Mouse (Mus musculus): ENCODE measurements around the gene Hsp90ab1. TPM values are rescaled to one million over a fixed set of nuclear protein-coding genes. Genes with fewer than 3 reads are reported as not detected.

Hsp90ab1 gene
- polyA plus RNA-seq, 1 experiment from 2014 or later, result 1,763 TPM

DNA sequence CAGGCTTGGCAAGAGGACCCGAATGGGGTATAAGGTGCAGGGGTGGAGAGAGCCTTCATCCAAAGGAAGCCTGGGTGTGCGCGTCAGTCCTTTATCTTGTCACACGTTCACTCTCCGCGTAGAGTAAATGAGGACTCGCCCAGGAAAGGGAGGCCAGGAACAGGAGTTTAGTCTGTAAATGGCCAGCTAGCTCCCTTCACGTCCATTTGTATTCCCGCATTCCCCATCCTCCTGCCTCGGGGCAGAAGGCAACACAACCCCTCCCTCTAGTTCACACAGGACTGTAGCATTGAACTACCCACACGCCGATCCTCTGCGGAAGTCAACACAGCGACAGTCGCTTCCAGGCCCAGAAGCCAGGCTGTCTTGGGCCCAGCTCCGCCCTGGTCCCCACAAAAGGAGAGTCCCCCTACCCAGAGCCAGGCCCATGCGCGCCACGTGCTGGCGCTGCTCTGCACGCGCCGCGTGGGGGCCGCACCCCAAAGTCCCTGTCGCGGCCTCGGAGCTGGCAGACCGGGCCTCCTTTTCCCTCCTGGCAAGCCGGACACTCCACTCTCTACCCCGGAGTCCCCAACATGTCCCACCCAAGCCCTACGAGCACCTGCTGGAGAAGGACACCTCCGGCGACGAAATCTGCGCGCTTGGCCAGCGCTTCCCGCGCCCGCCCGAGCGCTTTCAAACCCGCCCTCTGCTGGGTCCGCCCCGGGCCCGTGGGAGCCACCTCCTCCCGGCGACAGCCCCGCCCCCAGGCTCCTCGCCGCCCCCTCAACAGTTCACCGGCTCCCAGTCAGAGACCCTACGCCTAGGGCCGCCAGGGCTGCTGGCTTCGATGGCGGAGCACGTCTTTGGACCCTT, 22.0 kb upstream of the Hsp90ab1 start:
- ATAC-seq, result peak; percentile 82
- peak overlapping the region; percentile 91 for H3K4me2 ChIP-seq
- H3K9ac ChIP-seq, result peak overlapping the region; percentile 78
- peaks cover under 1% of the 10 kb centered on the region; the same call in 1 of the 2 replicates for H3K36me3 ChIP-seq (ENCODE audit: poor library complexity, severe bottlenecking)
- H3K4me3 ChIP-seq, result peak overlapping the region; percentile 55
- peaks cover 19% of the 10 kb centered on the region for H3K27me3 ChIP-seq
- no peak overlapping the region for H3K27ac ChIP-seq
- WGBS, result 1% methylated on average over 56 of the region's 58 CpGs
- peaks cover 64% of the 10 kb centered on the region for H3K4me1 ChIP-seq
- H3K9me3 ChIP-seq (replicated peaks), result no peaks in the 10 kb centered on the region

DNA sequence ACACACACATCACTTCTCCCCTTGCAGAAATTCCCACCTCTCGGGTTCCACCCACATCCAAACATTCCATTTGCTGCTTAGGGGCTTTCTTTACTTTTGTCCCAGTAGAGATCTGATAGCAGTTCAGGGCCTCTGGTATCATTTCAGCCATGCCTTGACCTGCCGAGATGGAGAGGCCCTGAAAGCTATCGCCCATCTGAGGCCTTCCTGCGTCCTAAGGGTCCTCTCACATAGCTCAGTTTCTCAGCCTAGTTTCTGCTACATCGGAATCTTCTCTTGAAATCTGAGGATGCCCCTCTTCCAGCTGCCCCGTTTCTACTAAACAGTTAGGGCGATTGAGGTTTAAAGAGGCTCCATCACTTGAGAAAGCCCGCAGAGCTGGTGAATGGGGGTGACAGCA, 21.1 kb upstream of the Hsp90ab1 start:
- peaks cover 56% of the 10 kb centered on the region for H3K4me1 ChIP-seq
- peaks cover 10% of the 10 kb centered on the region for H3K36me3 ChIP-seq (ENCODE audit: poor library complexity, severe bottlenecking)
- WGBS, result 41% methylated on average over 8 of the region's 8 CpGs
- H3K4me3 ChIP-seq, result peak overlapping the region; percentile 55
- ATAC-seq, result no peak
- H3K4me2 ChIP-seq, result peak overlapping the region; percentile 91
- H3K9ac ChIP-seq, result 0 out of 2 replicates have a peak overlapping the region, but pooled peaks have one; percentile 21
- H3K27me3 ChIP-seq, result peaks cover 11% of the 10 kb centered on the region
- no peaks in the 10 kb centered on the region for H3K9me3 ChIP-seq (replicated peaks)
- no peak overlapping the region for H3K27ac ChIP-seq

- Histone ChIP-seq H3K27me3 (peaks cover 11% of the 10 kb centered on the region), H3K4me3 (peak overlapping the region; percentile 55; the same call in 1 of the 2 replicates), H3K9ac (peak overlapping the region; percentile 22; the same call in 1 of the 2 replicates), H3K4me2 (peak overlapping the region; percentile 91), H3K27ac (no peak overlapping the region), H3K9me3 (replicated peaks) (no peaks in the 10 kb centered on the region), H3K36me3 (ENCODE audit: poor library complexity, severe bottlenecking) (peaks cover 10% of the 10 kb centered on the region), H3K4me1 (peaks cover 54% of the 10 kb centered on the region)
- ATAC-seq, result no peak
- WGBS, result 16% methylated on average over 8 of the region's 8 CpGs
These were observed 20.4 kb upstream of the Hsp90ab1 start for GRCm38 (mm10) chr17:45593479-45593878.

DNA sequence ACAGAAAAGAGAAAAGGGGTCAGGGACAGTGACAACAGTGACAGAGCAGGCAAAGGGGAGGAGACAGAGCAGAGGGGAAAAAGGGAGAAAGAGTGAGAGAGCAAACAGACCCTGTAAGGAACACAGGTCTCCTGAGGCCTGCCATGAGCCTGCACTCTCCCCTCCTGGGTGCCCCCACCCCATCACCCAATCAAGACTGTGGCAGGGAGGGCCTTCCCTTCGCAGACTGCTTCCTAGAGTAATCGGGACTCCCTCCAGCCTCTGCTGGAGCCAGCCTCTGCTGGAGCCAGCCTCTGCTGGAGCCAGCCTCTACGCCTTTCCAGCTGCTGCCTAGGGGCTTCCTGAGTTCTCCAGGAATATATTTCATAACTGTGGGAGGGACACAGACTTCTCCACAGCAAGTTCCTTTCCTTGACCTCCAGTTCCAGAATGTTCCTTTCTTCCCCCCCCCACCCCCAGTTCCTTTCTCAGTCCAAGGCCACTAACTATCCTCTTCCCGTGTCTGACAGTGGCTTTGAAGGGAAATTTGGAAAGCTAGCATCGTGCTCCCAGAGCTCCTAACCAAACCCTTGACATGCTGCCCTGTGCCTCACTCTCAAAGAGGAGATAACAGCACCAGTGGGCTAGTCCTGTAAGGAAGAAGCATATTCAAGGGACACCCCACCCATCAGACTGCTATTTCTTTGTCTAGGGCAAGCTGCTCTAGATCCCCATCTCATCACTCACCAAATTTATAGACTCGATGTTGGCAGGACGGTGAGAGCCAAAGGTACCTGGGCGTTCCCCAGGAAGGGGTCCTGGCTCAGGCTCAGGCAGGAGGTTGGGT, 19.7 kb upstream of the Hsp90ab1 start:
- peaks cover 11% of the 10 kb centered on the region for H3K27me3 ChIP-seq
- H3K36me3 ChIP-seq (ENCODE audit: poor library complexity, severe bottlenecking), result peaks cover 10% of the 10 kb centered on the region
- 53% methylated on average over 8 of the region's 8 CpGs for WGBS
- peak overlapping the region; percentile 22 for H3K4me2 ChIP-seq
- no peaks in the 10 kb centered on the region for H3K9me3 ChIP-seq (replicated peaks)
- H3K4me3 ChIP-seq, result no peak overlapping the region
- peak overlapping the region; percentile 40 for H3K9ac ChIP-seq
- ATAC-seq, result no peak
- peaks cover 54% of the 10 kb centered on the region for H3K4me1 ChIP-seq
- no peak overlapping the region for H3K27ac ChIP-seq

DNA sequence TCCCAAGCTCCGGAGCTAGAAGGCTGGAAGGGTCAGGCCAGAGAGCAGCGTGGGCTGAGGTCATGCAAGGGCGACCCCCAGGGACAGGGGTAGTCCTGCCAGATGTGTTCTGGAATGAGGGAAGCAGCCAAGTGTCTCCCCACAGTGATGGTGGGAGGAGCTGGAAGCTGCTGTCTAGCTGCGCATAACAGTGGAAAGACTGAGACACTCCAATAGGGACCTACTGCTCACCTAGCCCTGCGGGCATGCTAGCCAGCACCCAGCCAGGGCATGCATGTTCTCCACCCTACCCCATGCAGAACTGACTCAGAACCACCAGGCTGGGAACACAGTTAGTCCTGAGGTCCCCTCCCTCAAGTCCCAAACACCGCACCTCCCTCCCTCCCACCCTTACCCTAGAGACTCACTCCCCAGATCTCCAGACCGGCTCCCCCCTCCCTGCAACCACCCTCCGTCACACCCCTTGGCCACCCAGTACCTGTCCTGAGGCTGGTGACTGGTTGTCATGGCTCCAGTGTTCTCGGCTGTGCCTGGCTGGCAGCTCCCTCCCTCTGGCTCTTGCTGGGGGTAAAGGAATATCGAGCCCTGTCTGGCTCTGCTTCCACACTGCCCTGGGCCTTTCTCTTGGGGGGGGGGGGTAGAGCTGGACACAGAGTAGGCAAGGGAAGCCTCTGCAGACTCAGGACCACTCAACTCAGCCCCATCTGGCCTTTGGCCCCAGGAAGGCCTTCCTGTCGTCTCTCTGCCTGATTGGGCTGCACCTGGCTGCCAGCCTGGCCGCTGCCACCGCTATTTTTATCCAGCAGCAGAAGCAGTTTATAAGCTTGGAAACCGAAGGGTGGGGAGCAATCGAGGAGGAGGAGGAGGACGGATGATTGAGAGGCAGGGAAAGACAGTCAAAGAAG, 18.9 kb upstream of the Hsp90ab1 start:
- peak overlapping the region; percentile 40 for H3K9ac ChIP-seq
- WGBS, result 65% methylated on average over 16 of the region's 16 CpGs
- peaks cover 17% of the 10 kb centered on the region for H3K36me3 ChIP-seq (ENCODE audit: poor library complexity, severe bottlenecking)
- H3K4me1 ChIP-seq, result peaks cover 50% of the 10 kb centered on the region
- peaks cover 8% of the 10 kb centered on the region for H3K27me3 ChIP-seq
- H3K27ac ChIP-seq, result no peak overlapping the region
- H3K4me2 ChIP-seq, result peak overlapping the region; percentile 22; the same call in 1 of the 2 replicates
- no peak for ATAC-seq
- H3K9me3 ChIP-seq (replicated peaks), result no peaks in the 10 kb centered on the region
- H3K4me3 ChIP-seq, result no peak overlapping the region

DNA sequence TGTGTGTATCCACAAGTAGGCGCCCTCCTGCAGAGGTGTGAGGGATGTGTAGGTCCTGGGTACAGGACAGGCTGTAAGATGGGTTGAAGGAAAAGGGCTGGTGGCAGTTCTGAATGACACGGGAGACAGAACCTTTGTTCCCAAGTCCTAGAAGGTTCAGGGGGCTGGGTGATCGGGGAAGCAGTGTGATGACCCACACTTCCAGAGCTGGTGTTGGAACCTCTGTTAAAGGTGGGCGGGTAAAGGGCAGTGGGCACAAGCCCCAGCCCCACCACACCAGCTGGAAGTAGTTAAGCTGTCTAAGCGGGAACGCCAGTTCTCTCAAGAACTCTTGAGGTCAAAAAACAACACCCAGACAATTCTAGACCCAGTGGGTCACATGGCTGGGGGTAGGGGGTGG, 17.3 kb upstream of the Hsp90ab1 start:
- no peak for ATAC-seq
- peaks cover 25% of the 10 kb centered on the region for H3K36me3 ChIP-seq (ENCODE audit: poor library complexity, severe bottlenecking)
- 88% methylated on average over 6 of the region's 6 CpGs for WGBS

DNA sequence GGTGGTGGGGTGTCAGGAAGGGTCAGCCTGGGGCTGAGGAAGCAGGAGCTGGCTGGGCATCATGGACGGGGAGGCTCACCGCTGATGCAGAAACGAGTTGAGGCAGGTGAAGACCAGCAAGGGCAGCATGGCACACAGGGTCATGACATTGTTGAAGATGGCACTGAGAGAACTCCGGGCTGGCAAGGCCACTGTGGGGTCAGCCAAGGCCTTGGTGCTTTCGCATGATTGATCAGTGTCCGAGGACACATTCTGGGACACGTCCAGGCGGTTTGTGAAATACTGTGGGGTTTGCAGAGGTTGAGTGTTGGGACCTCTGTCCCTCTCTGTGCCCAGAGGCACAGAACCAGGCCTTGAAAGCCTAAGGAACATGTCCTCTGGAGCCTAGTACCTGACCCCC, 16.8 kb upstream of the Hsp90ab1 start:
- H3K9ac ChIP-seq, result no peak overlapping the region
- H3K4me2 ChIP-seq, result no peak overlapping the region
- H3K36me3 ChIP-seq (ENCODE audit: poor library complexity, severe bottlenecking), result peaks cover 25% of the 10 kb centered on the region
- 92% methylated on average over 8 of the region's 8 CpGs for WGBS
- no peak overlapping the region for H3K4me3 ChIP-seq
- no peak overlapping the region for H3K27ac ChIP-seq
- no peak for ATAC-seq
- H3K9me3 ChIP-seq (replicated peaks), result no peaks in the 10 kb centered on the region
- peaks cover 5% of the 10 kb centered on the region for H3K27me3 ChIP-seq
- H3K4me1 ChIP-seq, result peaks cover 31% of the 10 kb centered on the region

More for the DNA sequence above, 17.3 kb upstream of the Hsp90ab1 start:
- Histone ChIP-seq H3K9ac (no peak overlapping the region), H3K4me1 (peaks cover 35% of the 10 kb centered on the region), H3K4me2 (no peak overlapping the region), H3K27ac (no peak overlapping the region), H3K27me3 (peaks cover 5% of the 10 kb centered on the region), H3K9me3 (replicated peaks) (no peaks in the 10 kb centered on the region), H3K4me3 (no peak overlapping the region)

DNA sequence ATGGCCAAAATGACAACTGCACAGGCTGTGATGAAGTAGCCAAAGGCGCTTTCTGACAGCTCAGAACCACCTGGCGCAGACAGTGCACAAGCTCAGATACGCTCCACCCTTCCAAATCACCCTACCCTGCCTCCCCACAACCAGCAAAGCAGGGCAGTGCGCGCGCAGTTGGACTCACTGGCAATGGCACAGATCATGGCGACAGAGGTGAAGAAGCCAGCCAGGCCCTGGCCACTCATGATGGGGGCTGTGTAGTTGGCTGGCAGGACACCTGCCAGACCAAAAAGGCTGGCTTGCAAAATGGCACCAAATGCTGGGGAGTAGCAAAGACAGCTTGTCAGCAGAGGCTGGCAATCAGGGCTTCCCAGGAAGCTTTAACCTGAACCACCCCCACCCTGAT, 16.2 kb upstream of the Hsp90ab1 start:
- H3K4me1 ChIP-seq, result peaks cover 31% of the 10 kb centered on the region
- 97% methylated on average over 7 of the region's 7 CpGs for WGBS
- no peak overlapping the region for H3K27ac ChIP-seq
- no peak overlapping the region for H3K4me3 ChIP-seq
- ATAC-seq, result no peak
- H3K4me2 ChIP-seq, result no peak overlapping the region
- peaks cover 25% of the 10 kb centered on the region for H3K36me3 ChIP-seq (ENCODE audit: poor library complexity, severe bottlenecking)
- peaks cover 4% of the 10 kb centered on the region for H3K27me3 ChIP-seq
- no peaks in the 10 kb centered on the region for H3K9me3 ChIP-seq (replicated peaks)
- H3K9ac ChIP-seq, result no peak overlapping the region

DNA sequence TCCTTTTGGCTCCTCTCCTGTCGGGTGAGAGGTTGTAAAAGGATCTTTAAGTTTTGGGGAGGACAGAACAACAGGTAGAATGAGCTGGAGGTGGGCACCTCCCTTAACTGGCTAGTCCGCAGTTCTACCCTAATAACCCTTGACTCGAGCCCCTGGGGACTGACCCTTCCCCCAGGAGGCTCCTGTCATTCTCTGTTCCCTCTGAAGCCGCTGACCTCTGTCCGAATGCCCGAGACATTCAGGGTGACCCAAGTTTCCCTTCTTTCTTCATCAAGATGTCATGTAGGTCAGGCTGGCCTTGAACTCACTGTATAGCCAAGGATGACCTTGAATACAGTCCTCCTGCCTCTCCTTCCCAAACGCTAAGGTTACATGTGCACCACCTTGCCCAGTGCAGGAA, 15.3 kb upstream of the Hsp90ab1 start:
- 96% methylated on average over 7 of the region's 7 CpGs for WGBS
- Histone ChIP-seq H3K9me3 (replicated peaks) (no peaks in the 10 kb centered on the region), H3K4me3 (no peak overlapping the region), H3K4me1 (peaks cover 24% of the 10 kb centered on the region), H3K36me3 (ENCODE audit: poor library complexity, severe bottlenecking) (peaks cover 25% of the 10 kb centered on the region), H3K27me3 (no peaks in the 10 kb centered on the region), H3K27ac (no peak overlapping the region), H3K4me2 (no peak overlapping the region), H3K9ac (no peak overlapping the region)
- no peak for ATAC-seq

DNA sequence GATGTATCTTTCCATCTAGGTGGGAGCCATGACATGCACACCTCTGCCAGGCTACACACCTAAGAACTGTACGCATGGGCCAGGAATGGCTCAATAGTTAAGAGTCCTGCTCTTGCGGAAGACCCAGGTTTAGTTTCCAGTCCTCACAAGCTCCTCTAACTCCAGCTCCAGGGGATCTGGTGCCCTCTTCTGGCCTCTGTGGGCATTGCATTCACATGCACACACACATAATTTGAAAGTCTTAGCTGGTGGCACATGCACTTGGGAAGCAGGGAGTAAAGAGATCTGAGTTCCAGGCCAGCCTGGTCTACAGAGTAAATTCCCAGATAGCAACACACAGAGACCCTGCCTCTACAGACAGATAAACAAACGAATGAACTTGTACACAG, 13.4 kb upstream of the Hsp90ab1 start:
- Histone ChIP-seq H3K4me1 (peaks cover 14% of the 10 kb centered on the region), H3K36me3 (ENCODE audit: poor library complexity, severe bottlenecking) (peaks cover 25% of the 10 kb centered on the region), H3K4me3 (no peak overlapping the region), H3K27ac (no peak overlapping the region), H3K9me3 (replicated peaks) (no peaks in the 10 kb centered on the region), H3K9ac (no peak overlapping the region), H3K27me3 (no peaks in the 10 kb centered on the region), H3K4me2 (no peak overlapping the region)
- 95% methylated on average over 3 of the region's 3 CpGs for WGBS
- no peak for ATAC-seq

DNA sequence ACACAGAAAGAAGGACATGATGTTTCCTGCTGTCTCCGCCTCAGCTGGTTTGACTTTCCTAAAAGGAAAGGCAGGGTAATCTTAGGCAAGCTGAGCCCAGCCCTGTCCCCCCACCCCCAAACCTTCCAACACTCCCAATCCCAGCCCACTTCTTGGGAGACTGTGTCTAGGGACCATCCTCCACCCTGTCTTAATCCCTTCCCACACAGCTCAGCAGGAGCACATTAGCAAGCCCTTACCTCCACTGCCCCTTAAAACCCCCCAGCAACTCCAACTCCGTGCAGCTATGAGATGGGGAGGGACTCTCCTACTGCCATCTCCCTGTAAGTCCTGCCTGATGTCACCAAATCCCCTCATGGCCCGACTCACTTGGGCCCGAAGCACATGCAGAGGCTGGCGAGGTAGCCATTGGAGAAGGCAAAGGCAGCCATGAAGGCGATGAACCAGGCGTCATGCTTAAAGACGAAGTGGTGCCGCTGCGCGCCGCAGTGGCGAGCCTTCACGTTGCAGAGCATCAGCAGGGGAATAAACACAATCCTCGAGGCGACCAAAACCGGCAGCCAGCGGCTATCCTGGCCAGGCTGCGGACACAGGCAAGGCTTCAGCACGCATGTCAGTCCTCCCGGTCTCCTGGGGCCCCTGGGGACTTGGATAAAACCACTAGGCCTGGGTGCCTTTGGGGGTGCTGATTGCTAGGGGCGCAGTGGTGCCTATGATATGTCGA, 12.8 kb upstream of the Hsp90ab1 start:
- Histone ChIP-seq H3K4me3 (no peak overlapping the region), H3K27me3 (no peaks in the 10 kb centered on the region), H3K9me3 (replicated peaks) (no peaks in the 10 kb centered on the region), H3K27ac (no peak overlapping the region), H3K4me1 (peaks cover 14% of the 10 kb centered on the region), H3K4me2 (no peak overlapping the region), H3K9ac (no peak overlapping the region), H3K36me3 (ENCODE audit: poor library complexity, severe bottlenecking) (peaks cover 25% of the 10 kb centered on the region)
- ATAC-seq, result no peak
- 64% methylated on average over 23 of the region's 23 CpGs for WGBS
